Mouse (Mus musculus) spleen, postnatal 4 days (tissue): ENCODE results near the gene Itgb1bp1.

Experiments
- DNase-seq, 2 experiments: peaks; one replicate each; pipeline ENCODE4 v3.0.0; 2022; ENCODE audit warnings: low spot score in 2 of 2

Gene Itgb1bp1

DNA sequence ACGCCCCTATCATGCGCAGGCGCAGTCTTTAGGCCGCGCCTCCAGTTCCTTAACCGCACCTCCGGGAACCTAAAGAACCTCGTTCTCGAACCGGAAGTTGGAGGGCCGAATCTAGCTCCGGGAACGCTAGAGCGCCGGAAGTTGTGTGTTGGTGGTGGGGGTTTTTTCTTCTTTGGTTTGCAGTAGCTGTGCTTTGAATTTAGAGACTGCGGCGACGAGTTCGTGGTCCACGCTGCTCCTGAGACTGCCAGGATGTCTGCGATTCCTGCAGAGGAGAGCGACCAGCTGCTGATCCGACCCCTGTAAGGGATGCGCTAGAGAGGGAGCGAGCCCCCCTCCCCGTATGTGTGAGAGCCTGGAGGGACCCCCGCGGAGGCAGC is at the start of gene Itgb1bp1:
Gene Itgb1bp1, minus strand, starts transcription at position 42 of the 380 bp plus-strand sequence.
- DNase-seq = peak; percentile 98 to 99

DNA sequence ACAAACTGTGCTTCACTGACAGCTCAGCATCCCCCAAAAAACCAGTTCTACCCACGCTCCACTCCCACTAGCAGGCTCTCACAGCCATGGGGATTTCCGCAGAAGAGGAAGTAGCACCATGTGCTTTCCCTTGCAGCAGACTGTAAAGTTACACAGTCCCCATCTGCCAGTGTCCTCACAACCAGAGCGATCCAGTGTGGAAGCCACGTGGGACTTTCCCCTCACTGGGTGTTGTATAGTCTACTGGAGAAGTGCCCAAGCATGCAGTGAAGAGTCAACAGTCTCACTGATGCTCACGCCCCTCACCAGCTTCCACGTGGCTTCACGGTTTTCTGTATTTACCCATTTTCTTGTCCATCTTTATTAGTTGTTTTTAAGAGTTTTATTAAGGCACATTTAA is 49.8 kb upstream of the Itgb1bp1 start:
- peak in 1 of 2 experiments; percentile 44 for DNase-seq

DNA sequence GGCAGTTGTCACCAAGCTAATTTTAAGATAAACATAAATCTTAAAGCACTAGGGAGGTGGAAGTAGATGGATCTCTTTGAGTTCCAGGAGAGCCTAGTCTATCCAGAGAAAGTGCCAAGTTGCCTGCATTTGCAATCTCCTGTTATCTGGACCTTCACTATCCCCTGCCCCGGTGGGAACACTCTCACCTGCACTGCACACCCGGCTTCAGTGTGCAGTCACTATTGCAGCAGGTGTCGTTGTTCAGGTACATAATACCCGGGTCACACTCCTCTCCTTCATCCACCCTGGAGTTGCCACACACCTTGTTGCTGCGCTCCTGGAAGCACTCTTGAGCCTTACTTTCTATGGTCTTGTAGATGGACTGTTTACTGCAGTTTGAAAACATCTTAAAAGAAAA is 47.7 kb upstream of the Itgb1bp1 start:
- DNase-seq = no peak

DNA sequence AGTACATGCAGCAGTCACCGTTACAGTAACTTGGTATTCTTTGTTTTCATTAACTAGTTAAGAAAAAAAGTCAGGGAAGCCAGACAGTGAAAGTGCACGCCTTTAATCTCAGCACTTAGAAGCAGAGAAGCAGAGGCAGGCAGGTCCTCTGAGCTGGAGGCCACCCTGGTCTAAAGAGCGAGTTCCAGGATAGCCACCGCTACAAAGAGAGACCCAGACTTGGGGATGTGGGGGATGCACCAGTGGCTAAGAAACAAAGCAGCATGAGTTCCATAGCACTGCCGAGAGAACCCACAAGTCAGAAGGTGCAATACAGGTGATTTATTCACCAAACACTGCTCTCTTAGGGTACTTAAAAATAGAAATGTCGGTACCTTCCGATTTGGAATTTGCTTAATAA is 46.9 kb upstream of the Itgb1bp1 start:
- no peak for DNase-seq

DNA sequence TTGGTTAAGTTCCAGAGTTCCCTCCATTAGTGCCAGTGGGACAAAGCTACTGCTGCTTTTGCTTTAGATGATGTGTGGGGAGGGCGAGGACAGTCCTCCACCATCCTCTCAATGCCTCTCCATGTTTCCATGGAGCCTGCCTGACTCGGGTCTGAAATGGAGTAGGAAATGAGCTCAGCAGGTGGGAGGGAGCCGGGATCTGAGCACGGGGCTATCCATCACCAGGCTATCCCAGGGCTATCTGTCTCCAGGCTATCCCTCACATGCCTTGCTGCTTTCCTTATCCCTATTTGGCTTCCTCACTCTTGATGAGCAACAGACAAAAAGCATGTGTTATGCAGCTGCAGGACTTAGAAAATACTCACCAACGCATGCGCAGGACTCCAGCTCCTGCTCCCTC is 45.6 kb upstream of the Itgb1bp1 start:
- no peak for DNase-seq

DNA sequence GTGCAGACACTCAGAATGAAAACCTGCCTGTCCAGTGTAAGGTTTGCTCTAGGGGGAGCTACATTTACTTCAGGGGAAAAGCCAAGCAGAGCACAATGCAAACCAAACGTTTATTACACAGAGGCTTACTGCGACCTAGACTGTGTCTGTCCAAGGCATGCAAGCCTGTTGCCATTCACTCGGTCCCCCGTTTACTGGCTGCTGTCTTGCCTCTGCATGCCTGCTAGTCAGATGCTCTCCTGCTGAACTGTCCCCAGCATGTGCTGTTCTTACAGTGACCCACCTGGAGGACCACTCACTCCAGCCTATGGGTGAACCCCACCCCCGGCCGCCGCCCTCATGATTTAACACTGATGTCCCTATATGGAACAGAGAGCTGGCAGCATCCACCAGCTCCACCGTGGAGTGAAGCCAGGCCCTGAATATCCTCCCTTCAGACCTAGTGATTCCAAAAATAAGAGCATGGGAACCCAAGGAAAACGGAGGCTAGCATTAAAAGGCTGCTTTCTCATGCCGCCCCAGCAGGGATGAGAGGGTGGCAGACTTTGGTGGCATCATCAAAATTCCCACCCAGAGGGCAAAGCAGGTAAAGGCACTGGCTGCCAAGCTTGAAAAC is 45.0 kb upstream of the Itgb1bp1 start:
- no peak for DNase-seq

DNA sequence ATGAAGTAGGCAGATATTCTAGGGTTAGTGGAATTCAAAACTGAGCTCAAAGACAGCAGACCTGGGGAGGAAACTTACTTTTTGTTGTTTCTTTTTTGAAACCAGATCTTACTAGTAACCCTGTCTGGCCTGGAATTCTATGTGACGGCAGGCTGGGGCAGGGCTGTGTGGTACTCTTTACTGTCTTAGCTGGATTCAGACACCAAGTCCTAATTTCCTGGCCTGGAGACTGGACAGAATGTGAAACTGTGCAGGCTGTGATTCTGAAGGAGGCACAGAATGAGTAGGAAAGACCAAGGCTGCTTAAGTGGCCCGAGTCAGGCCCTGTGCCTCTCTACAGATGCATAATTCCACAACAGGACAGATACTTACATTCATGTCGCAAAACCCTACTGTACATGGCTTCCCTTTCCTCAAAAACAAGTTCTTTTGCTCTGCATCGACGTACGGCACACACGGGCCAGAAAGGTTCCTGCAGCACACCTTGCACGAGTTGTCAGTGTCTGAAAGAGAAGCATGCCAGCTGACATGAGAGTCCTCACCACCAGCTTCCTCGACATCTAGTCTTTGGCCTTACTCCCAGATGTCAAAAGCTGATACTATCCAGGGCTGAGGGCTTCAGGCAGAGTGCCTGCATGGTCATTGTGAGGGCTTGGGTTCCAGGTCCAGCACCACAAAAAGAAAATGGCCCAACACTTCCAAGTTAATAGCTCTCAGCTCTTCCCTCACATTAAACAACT is 43.7 kb upstream of the Itgb1bp1 start:
- DNase-seq = no peak

DNA sequence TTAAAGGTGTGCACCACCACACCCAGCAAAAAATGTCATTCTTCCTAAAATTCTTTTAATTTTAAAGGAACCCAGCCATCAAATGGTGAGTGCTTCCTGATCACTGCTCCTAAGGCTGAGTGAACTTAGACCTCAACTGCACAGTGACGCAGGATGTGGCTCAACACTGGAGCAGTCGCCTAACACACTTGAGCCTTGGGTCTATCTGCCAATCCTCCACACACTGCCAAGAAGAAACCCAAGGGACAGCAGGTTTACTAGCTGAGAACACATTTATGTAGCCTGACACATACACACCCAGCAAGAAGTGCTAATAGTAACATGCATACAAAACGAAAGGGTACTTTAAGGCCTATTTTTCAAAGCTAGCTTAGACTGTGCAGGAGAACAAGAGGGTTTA is 40.2 kb upstream of the Itgb1bp1 start:
- DNase-seq = no peak

DNA sequence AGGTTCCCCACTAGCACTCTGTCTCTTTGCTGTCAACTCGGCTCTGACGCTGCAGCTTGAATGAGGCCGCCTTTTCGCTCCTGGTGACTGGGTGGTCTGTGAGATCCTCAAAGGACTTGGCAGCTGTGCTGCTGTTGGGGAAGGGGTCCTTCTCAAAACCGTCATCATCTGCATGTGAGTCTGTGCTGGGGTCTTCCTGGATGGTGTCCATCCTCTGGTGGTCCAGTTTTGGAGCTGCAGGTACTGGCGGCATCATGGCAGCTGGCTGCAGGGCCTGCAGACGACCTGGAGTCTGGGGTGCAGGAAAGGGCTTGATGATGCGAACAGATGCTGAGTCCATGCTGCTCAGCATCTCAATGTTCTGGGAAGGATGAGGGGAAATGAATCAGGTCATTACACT is 39.2 kb upstream of the Itgb1bp1 start:
- DNase-seq = no peak

DNA sequence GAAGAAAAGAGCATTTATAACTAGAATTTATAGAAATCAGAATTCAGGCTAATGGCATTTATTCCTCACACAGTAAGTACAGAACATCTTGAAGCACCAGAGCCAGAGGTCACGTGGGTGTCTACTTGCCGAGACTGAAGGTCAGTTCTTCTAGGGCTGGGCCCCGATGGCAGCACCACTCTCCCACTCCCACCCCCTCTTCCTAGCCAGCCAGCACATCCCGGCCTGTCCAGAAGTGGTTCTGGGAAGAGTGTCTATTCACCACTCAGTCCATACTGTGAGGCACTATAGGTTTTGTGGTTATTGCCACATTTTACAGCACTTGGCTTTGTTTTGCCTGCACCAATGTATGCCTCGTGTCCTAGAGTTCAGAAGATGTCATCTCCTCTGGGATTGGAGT is 38.0 kb upstream of the Itgb1bp1 start:
- no peak for DNase-seq

DNA sequence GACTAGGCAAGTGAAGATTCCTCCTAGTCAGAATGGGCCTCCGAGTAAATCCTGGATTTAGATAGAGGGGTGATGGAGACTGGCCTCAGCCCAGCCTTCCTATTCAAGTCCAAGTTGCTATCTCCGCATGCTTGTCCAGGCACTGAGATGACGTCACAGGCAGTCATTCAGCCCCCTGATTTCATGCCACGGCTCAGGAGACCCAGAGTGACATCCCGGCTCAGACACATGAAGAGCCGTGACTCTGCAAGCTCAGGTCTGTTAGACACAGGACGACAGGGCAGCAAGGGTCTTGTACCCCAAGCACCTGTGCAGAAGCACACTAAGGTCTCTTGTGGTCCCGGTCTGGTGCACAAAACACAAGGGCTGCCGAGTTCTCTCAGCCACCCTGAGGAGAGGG is 36.8 kb upstream of the Itgb1bp1 start:
- DNase-seq = no peak

DNA sequence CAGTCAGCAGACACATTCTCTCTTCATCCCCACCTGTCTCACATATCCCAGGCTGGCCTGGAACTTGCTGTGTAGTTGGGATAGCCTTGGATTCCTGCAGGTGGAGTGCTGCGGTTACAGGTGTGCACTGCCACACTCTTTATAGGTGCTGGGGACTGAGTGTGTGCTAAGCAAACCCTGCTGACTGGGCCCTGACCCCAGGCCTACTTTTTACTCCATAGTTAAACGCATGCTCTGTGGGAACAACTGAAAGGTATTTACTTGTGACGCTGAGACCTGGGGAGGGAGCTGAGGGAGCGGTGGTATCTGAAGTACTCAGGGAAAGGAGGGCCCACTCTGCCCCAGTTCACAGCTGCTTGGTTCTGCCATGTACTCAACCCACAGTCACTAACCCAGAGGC is 36.2 kb upstream of the Itgb1bp1 start:
- no peak for DNase-seq

DNA sequence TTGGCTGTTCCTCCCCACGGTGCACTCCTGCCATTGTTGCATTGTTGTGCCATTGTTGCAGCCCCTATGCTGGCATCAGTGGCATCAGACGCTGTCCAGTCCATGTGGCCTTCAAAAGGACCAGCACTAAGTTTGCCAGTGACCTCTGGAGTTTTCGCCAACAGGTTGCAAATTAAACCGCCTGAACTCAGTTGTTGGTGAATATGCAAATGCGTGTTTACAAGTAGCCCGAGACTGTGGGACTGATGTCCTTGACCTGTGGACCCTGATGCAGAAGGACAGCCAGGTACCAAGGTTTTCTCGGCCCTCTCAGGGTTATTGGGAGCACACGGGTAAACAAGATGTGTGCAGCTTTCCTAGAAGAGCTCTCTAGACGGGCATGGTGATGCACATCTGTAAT is 35.1 kb upstream of the Itgb1bp1 start:
- DNase-seq = no peak

DNA sequence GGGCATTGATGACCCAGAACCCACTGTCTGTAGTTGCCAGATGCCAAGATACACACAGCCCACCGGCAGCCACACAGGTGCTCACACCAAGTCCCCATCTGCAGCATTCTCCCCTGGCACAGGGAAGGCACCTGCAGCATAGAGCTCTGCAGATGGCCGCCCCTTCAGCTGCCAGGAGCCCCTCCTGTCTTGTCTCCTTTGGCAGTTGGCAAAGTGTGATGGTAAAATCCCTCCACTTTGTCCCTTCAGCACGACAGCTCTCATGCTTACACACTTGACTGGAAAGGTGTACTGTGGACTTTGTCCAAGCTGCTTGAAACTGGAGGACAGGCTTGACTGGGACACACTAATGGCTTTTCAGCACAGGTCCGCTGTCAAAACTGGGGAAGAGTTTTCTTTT is 34.2 kb upstream of the Itgb1bp1 start:
- no peak for DNase-seq

DNA sequence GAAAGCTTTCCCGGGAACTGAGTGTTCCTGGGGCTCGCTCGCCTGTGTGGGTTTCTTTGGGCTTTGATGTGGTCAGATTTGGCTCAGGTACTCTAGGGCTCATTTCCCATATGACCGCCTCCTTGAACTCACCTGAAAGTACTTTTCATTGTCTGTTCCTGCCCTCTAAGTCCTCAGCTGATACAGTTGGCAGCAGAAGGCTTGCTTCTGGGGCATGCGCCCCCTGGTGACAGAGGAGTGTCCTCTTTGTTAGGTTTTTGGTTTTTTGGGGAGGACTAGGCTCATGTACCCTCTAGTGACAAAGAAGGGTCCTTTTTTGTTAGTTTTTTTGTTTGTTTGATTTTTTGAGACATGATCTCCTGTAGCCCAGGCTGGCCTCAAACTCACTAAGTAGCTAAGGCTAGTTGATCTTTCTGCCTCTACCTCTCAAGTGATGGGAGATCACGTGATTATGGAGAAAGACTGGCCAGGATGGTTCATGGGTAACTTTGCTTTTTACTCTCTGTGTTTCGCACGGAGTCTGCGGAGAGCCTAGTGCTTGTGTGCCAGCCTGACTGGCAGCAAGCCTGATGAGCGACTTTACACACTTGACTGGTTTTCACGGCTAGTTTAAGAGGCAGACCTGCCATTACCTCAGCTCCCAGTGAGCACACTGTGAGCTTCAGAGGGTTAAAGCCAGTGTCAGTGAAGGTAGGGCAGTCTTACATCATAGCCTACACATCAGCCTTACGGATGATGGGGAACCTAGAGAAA is 32.2 kb upstream of the Itgb1bp1 start:
- DNase-seq = peak; percentile 77 to 89

DNA sequence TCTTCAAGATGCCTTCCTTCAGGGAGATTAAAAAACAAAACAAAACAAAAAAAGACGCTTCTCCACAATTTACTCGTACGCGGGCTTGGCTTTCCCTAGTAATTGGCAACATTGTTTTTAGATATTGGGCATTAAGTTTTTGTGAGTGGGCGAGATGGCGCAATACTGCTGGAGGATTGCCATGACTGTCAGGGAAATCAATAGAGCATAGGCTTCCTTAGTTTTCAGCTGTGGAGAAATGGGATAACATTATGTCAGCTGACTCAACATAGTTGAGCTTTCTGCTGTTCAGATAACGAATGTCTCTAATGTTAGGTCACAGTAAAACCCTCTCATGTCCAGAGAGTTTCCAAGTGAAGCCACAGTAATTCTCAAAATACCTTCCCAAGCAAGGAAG is 30.8 kb upstream of the Itgb1bp1 start:
- DNase-seq = no peak

DNA sequence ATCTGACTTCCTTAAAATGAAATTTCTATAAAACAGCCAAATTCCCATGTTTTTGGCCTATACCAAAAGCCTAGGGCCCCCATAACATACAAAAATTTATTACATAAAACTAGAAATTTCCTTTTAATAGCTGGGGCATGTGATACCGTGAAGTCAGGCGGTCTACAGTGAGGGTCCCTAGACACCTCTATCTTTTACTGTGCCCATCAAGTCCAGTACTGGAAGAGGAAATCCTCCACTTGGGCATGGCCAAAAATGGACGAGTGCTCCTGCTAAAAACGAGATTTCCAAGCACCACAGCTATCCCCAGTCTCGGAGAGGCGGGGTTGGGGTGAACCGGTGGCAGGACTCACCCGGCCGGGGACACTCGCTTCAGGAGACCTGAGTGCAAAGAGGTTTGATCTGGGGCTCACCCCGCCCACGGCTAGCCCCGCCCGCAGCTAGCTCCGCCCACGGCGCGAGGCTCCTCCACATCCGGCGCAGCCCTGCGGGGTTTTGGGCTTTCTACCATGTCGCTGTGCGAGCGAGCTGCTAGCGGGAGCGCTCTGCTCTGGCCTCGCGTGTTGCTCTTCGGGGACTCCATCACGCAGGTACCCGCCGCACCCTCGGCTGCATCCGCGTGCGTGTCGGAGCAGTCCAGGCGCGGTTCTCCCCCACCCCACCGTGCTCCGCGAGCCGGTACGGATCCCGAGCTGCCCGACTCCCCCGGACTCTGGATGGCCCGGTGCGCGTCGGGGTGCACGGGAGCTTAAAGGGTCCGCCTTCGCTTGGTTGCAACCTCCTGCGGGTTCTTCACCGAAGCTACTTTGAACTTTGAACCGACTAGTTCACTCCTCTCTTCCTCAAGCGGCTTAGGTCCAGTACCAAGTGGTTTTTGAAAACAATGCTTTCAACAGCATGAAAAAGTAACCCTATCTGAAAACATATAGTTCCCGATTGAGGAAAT is 30.1 kb upstream of the Itgb1bp1 start, which contains the start of gene Iah1:
Gene Iah1, plus strand, starts transcription at position 467 of the 946 bp plus-strand sequence.
- DNase-seq = peak; percentile 87 to 93

DNA sequence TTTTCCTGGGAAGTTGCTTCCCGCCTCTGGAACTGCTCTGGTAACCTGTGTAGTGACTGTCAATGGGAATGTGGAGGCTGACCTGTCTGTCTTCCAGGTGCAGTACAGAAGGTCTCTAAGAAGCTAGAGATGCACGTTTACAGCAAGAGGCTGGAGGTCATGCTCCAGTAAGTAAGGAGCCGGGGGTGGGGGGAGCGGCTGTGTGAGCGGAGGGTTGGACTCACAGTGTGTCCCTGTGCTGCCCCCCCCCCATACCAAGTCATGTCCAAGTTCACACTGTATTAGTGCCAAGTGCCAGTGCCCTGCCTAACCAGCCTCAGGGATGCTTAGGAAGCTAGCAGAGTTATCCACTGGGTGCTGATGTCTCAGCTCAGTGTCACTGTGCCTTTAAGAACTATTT is 26.1 kb upstream of the Itgb1bp1 start:
- DNase-seq = no peak

DNA sequence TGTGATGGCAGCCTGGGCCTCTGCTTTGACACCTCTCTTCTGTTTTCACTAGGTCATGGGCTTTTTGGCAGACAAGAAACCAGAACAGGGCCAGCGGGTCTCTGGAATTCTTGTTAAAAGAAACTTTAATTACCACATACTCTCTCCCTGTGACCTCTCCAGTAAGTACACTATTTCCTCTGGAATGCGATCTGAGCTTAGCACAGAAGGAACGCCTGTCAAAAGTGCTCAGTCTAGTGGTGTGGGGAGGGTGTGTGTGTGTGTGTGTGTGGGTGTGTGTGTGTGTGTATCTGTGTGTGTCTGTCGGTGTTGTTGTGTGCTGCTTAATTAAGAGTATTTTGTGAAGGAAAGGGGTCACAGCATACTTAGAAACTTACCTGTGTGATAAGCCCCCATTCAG is 20.6 kb upstream of the Itgb1bp1 start:
- DNase-seq = no peak

DNA sequence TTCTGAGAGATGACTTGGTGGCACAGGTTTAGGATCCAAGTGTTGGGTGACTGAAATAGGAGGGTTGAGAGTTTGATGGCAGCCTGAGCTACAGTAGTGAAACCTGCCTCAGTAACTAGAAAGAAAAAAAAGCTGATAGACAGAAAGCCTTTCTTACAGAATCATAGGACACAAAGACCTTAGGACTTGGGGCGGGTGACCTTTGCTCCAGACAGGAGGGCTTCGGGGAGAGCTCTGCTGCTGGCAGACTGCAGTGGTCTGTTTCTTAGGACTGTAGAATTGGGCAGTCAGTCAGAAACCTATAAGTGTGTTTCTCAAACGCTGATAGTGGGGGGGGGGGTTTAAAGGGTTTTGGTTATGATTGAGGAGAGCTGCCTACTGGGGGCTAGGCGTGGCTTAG is 19.7 kb upstream of the Itgb1bp1 start:
- no peak for DNase-seq

DNA sequence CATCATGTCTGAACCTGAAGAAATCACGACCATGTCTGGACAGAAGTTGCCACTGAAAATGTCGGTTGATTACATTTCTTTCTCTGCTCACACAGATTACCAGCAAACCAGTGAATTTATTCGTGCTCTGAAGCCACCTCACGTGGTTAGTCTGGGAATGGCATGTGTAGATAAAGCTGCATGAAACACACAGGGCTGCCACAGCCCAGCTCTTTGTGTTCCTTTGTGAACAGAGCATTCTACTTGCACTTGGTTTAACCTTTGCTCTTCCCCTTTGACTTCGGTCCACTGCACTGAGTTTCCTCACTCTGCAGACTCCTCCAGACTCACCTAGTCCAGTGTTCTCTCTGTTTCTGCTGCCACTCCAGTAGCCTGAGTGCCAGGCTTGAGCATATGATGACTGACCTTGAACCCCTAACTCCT is 16.3 kb upstream of the Itgb1bp1 start:
- no peak for DNase-seq

DNA sequence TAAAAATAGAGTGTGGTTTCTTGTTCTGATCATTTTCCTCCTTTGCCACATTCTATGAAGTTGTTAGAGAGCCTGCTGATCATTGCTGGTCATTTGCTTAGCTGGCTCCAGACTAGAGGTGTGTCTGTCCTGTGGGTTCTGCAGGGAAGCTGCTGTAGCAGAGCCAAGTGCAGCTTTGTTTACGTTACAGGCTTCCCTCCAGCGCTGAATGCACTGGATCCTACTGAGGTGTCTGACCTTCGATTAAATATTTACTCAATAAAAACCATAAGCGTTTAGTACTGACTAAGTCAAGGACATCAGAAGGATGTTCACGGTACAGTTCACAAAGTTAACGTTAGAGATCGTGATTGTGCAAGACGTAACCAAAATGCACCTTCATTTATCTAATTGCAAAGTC is 15.8 kb upstream of the Itgb1bp1 start:
- DNase-seq = no peak
